Mouse (Mus musculus): ENCODE measurements around the gene Alox12.

Gene Alox12

DNA sequence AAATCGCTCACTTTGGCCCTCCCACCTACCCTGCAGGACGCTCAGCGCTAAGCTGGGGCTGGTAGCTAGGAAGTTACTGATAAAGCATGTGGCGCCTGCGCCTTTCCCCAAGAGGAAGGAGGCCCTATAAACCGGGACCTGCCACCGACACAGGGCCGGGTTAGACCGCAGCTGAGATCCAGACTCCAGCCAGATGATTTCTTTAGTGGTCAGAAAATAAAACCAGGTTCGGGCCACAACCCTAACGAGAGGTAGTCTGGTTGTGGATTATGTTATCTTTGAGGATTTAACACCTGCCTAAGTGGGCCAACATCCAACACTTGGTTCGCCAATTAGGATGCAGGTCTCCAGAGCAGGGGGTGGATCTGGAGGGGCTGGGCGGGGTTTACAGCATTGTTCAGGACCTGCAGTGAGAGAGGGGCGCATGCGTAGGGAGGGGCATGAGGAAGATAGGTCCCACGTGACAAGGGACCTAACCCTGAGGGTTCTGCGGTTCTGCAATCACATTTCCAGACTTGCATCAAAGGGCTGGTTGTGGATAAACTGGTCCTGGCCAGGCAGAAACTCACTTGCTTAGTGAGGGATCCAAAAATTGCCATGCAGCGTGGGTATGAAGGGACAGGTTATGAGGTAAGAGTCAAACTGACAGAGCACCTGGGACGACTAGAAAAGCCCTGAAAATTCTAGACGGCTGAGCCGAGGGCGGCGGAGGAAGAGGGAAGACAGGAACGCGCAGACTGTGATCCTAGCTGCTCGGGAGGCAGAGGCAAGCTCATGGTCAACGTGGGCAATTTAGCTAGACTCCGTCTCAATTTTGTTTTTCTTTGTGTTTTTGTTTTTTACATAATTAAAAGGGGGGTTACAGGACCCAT is 34.2 kb downstream of the Alox12 start, which contains the start of gene Slc16a13:
Gene Slc16a13, minus strand, starts transcription at position 334 of the 872 bp plus-strand sequence.
- in situ Hi-C loops (cut with MboI, MseI): no loop called here

DNA sequence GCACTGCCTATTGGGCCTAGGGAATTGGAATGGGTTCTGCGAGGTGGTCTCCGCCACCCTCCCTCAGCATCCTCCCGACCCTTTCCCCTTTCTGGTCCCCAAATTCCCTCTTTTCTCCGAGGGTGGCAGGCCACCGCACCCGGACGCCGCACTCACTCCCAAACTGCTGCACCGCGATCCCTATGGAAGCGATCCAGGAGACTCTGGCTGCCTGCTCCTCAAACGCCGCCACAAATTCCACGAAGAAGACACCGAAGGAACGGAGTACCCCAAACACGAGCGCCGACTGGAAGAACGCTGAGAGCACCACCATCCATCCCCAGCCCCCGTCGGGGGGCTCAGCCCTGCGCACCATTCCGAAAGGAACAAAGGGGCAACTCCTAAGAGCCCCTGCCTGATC is 34.8 kb downstream of the Alox12 start:
- in situ Hi-C loops (cut with MboI, MseI): no loop called here

DNA sequence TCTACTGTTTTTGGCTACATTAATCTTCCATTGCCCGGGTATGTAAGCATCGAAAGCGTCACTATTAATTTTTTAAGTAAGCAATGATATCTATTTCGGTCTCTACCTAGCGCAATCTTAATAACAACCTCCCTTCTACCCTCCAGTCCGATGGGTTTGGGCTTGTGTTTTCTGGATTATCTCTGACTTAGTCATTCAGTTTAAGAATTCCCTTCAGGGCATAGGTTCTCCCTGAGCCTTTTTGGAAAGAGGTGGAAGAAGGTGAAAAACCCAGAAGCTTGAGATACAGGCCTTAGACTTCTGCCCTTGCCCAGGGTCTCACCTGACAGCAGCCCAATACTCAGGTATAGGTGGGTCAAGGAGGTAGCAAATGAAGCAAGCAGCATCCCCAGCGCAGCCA is 35.3 kb downstream of the Alox12 start:
- in situ Hi-C loops (cut with MboI, MseI): no loop called here

DNA sequence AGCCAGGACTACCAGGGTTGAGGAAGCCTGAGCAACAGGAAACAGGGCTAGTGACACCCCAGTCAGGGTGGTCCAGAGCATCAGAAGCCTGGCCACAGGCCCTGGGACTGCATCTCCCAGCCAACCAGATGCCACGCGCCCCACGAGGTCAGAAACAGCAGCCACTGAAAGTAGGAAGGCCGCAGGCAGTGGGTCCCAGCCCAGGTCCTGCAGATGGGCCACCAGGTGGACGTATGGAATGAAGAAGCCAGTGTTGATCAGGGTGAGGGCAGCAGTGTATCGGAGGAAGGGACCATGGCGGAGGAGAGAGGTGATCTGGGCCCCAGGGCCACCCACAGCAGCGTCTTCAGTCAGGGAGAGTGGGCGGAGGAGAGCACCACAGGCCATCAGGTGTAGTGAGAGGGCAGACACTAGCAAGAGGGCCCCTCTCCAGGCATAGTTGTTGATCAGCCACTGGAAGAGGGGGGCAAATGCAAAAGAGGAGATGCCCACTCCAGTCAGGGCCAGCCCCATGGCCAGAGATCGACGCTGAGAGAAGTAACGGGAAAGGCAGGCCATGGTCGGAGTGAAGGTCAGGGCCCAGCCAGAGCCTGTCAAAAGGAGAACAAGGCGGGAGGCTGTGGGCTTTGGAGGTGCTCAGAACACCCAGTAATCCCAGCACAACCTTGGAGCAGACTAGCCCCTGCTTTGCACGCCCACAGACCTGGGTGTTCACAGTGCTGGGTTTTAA is 36.2 kb downstream of the Alox12 start:
- in situ Hi-C loops (cut with MboI, MseI): no loop called here

DNA sequence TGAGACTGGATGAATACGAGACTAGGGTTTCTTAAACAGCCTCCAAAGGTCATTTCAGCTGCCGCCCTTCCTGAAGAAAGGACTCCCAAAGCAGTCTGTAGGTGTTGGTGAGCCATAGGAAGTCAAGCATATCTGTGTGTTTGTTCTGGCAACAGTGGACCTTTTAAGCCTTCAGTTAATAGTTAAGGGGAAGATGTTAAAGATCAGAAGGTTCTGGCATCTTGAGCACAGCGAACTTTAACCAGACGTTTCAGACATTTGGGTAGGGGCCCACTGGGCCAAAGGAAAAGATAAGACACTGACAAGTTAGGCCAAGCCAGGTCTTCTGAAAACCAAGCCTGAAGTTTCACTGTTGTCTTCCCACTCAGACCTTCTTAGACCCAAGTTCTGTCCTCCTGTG is 37.1 kb downstream of the Alox12 start:
- in situ Hi-C loops (cut with MboI, MseI): no loop called here

DNA sequence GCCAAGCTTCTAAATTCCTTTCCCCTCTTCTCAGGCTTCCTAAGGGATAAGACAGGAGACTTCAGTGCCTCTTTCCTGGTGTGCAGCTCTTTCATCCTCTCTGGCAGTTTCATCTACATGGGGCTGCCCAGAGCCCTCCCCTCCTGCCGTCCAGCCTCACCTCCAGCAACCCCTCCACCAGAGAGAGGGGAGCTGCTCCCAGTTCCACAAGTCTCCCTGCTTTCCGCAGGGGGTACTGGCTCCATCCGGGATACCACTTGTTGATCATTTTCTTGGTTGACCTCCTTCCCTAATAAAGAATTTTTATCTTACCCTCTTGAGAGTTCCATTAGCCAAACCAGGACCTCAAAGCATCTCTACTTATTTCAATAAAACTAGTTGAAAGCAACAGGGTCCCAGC is 39.0 kb downstream of the Alox12 start:
- in situ Hi-C loops (cut with MboI, MseI): no loop called here

DNA sequence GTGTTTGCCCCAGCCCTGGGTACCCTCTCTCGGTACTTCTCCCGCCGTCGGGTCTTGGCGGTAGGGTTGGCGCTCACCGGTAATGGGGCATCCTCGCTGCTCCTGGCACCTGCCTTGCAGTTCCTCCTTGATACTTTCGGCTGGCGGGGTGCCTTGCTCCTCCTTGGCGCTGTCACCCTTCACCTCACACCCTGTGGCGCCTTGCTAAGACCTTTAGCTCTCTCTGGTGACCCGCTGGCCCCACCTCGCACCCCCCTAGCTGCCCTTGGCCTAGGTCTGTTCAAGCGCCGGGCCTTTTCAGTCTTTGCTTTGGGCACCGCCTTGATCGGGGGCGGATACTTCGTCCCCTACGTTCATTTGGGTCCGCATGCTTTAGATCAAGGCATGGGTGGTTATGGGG is 39.9 kb downstream of the Alox12 start:
- in situ Hi-C loops (cut with MboI, MseI): no loop called here

DNA sequence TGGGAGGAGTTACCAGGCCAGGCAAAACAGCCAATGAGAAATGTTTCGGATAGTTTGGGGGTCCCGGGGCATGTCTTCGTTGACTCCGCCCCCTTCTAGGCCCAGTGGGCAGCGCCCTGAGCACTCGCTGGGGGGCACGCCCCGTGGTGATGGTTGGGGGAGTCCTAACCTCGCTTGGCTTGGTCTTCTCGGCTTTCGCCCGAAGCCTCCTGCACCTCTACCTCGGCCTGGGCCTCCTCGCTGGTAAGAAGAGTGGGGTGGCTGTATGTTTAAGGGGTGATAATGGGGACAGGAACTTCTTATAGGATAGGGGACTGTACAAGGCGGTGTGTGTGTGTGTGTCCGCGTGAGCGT is 40.3 kb downstream of the Alox12 start:
- in situ Hi-C loops (cut with MboI, MseI): no loop called here

DNA sequence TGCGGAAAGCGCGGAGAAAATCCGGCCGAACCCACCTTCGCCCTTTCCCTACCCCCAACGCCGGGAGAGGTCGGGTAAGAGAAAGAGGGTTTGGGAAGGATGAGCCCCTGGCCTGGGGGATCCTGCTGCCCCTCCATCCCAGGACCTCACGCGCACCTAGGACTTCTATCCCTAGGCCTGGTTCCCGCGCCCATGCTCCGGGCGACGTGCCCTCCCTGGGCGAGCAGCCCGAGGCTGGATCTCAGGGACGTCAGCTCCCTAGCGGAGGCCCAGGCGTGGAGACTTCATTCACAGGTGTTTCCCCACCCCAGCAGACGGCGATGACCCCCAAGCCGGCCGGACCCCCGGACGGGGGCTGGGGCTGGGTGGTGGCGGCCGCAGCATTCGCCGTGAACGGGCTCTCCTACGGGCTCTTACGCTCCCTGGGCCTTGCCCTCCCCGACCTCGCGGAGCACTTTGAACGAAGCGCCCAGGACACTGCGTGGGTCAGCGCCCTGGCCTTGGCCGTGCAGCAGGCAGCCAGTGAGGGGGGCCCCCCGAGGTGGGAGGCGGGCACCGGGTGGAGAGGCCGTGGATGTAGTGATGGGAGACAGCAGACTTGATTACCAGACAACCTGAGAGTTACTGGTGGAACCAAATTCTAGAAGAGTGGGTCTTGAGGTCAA is 40.8 kb downstream of the Alox12 start:
- in situ Hi-C loops (cut with MboI, MseI): no loop called here

DNA sequence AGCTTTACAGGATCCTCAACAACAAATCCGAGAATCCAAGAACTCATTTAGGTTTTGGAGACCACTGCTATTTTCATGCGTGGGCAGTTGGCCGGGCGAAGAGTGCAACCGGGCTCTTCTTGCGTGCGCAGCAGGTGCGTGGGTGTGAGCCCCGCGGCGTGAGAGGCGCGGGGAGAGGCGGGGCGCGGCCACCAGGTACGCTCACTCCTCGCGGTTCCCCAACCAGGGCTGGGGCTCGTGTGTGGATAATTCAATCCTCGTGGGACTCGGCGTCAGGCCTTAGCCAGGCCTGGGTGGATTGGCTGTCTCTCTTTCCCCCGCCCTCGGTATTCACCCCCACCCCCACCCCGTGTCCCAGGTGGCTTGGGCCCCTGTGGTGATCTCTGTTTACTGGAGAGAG is 41.4 kb downstream of the Alox12 start:
- in situ Hi-C loops (cut with MboI, MseI): no loop called here

DNA sequence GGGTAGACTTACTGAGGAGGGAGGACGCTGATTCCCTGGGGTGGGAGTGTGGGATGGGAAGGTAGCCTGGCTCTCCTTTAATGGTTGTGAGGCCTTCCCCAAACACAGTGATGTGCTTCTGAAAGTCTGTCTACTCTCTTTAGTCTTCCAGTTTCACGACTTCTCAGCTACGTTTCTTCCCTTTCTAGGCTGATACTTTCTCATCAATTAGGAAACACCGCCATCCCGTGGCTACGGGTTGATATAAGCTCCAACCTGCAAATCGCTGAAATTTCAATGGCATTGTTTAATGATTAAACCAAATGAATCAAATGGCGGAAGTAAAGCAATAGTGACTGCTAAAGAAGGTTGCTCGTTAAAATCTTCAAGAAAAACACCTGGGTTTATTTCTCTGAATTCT is 42.3 kb downstream of the Alox12 start:
- in situ Hi-C loops (cut with MboI, MseI): no loop called here

DNA sequence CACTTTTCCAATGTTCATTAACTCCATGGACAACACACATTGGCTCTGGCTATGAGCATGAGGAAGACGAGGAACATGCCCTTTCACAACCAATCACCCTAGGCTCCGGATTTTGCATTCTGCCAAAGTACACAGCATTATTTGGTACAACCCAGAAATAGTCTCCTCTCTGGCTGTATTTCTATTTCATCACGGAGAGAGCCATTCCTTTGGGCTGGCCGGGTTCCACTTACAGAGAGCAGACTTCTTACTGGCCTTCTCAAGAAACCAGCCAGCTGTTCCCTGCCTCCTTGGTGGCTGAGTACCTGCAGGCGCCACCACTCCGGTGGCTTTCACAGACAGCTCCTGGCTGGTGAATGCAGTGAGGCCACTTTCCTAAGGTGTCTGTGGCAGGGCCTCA is 42.7 kb downstream of the Alox12 start, which contains the start of gene Slc16a11:
Gene Slc16a11, plus strand, starts transcription at position 330 of the 400 bp plus-strand sequence.
- in situ Hi-C loops (cut with MboI, MseI): no loop called here

DNA sequence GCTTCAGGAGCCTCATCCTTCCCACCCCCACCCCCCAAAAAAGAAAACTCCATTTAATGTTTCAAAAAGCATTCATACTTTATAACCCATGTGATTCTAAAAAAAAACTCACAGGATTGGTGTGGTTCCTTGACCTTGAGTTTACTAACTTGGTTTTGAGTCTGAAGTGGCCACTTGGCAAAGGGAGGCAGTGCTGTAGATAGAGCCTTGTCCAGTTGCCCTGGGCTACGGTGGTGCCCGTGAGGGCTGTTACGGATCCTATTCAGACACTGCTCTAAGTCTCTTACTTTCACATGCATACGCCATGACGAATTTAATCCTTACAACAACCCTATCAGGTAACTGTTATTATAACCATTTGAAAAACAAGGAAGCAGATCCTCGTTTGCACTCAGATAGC is 43.2 kb downstream of the Alox12 start:
- in situ Hi-C loops (cut with MboI, MseI): no loop called here

DNA sequence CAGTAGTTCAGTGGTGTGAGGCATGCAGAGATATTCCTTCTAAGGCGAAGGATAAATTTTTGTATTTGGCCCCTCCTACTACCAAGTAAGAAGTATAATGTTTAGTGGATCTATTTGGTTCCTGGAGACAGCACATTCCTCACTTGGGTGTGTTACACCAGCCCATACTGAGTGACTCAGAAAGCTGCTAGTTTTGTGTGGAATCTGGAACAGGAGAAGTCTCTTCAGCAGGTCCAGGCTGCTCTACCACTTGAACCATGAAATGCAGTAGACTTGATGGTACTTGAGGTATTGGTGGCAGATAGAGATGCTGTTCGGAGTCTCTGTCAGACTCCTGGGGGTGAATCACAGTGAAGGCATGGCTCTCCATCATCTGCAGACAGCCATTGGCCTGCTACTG is 44.5 kb downstream of the Alox12 start:
- in situ Hi-C loops (cut with MboI, MseI): no loop called here

DNA sequence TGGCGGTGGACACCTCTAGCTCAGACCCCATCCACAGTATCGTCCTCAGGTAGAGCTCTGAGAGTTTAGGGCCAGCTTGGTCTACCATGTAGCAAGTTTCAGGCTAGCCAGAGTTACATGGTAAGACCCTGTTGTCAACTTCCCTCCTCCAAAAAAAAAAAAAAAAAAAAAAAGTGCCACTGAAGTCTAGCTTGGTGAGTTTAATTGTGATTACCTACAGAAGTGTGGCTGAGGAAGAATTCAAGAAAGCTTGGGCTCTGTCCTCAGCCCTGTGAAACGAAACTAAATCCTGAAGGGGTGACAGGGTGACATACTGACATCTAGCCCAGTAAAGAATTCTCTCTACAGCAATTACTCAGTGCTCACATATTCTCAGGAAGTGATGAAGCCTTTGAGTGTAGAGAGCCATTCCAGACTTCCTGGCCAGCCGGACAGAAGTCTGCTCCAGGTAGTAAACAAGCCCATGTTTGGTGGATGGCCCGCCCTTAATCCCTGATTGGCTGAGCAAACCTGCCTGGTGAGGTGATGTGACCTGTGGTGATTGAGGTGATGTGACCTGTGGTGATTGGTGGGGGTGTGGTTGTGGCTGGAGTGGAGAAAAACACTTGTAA is 46.3 kb downstream of the Alox12 start:
- in situ Hi-C loops (cut with MboI, MseI): no loop called here

DNA sequence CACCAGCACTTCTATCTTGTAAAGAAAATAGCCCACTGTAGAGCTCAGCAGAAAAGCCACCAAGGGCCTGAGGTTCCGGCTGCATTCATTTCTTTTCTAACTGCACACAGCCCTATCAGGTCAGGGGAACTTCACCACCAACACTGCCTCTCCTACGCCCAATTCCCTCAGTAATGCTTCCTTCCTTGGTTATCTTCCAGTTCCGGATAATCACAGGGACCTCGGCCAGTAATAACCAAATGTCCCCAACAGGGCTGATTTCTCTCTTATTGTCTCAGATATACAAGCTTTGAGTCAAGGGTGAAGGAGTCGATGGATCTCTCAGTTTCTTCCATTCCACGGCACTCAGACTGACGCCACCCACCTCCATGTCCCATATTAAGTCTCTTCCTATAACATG is 47.9 kb downstream of the Alox12 start:
- in situ Hi-C loops (cut with MboI, MseI): no loop called here

DNA sequence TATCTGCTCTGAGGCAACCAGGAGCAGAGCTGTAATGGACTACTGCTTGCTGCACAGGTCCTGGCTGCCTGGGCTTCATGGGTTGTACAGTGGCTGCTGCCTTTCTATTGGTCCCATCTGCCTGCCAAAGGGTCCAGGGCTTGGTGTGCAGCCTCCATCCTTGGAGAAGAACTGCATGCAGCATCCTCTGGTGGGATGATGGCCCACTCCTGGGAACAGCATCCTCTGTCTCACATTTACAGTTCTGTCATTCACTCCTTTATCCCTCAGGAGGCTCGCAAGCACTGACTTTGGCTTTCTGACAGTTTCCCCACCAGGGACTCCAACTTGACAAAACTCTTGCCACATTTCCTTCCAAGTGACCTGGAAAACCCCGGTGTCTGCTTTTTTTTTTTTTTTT is 48.4 kb downstream of the Alox12 start:
- in situ Hi-C loops (cut with MboI, MseI): no loop called here

DNA sequence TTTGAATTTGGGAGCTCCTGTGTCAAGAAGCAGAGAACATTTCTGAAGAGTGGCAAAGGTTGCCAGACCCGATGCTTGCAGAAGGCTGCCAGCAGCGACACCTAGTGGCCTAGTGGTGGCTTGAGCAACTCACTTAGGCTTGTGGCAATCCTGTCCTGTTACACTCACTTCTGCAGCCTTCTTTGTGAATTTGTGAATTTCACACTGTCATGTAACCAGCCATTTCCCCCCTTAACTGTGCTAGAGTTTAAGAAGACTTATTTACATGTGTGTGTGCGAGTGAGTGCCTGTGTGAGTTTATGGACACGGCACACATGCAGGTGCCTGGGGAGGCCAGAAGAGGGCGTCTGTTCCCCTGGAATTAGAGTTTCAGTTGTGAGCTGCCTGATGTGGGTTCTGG is 53.5 kb downstream of the Alox12 start:
- in situ Hi-C loops (cut with MboI, MseI): no loop called here

DNA sequence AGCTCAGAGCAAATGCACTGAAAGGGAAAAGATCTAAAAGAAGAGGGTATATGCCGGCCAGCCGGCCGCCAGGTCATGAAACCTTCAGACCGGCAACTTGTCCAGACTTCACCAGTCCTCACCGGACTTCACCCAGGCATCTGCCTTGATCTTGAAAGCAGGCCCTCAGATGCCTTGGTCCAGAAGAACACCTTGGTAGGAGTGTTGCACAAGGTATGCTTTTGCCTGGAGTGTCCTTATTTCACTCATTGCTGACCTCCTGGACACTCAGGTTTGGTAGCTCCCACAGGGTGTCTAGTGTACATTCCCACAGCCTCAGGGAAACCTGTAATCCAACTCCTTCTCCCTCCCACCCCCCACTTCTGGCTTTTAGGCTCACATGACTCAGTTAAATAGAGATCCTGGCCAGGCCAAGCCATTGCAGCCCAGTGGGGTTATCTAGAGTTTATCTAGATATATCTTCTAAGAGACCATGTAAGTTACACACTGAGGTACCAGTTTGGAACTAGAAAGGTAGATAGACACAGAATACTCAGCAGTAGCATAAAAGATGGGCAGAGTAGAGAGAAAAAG is 55.0 kb downstream of the Alox12 start:
- in situ Hi-C loops (cut with MboI, MseI): no loop called here

DNA sequence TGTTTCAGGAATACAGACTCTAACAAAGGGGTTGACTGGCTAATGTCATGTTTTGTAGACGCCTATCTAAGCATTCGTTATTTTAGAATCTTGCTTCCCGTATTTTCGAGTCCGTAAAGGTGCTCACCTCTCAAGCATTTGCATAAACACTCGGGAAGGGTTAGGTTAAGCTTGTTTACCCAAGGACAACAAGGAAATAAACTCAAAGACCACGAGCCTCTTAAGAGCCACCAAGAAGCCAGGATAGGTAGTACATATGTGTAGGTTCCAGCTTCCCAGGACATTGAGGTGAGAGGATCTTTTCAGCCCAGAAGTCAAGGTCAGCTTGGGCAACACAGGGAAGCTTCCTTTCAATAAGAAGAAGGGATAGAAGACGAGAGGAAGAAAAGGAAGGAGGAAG is 56.0 kb downstream of the Alox12 start:
- in situ Hi-C loops (cut with MboI, MseI): loop anchor here (5.0 kb wide), 1 partner anchor 142 kb away; no protein-coding TSS in a partner anchor

DNA sequence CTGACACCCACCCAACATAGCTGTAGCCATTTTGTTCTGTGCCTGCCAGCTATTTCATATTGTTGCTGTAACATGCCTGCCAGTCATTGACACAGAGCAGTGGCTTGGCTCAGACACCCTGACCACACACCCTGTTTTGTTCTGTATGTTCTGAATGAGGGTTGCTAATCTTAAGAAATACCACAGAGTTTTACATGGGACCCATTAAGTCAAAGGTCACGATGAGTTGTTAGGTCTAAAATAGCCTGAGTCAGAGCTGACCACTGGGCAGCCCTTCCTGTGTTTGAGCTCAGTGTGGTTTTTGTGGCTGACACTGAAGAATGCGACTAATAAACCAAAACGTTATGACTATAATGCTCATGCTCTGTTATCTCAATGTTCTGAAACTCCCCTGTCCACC is 56.8 kb downstream of the Alox12 start:
- in situ Hi-C loops (cut with MboI, MseI): loop anchor here (5.0 kb wide), 1 partner anchor 141 kb away; no protein-coding TSS in a partner anchor
